Mouse (Mus musculus) cerebellum, adult 2 months (tissue): Measurements from ENCODE around the gene Gsn. TPM values are rescaled to one million over a fixed set of nuclear protein-coding genes. Genes with fewer than 3 reads are reported as not detected.

Experiments
- DNase-seq, 2 experiments: peaks; one replicate each; pipeline ENCODE4 v3.0.0; 2021
- H3K27ac ChIP-seq: fragments of 200-500 bp; 2 replicates; pipeline ENCODE4 v1.5.1; 2012; ENCODE audit warnings: low read length, control low read depth, inconsistent platforms; ENCODE audit not compliant: insufficient read depth
- H3K27me3 ChIP-seq: fragments of 200-500 bp; 2 replicates; pipeline ENCODE4 v1.6.1; 2012; ENCODE audit warnings: inconsistent platforms, mild to moderate bottlenecking, low read length, moderate library complexity; ENCODE audit not compliant: control insufficient read depth, insufficient read depth
- H3K4me1 ChIP-seq: fragments of 200-500 bp; 2 replicates; pipeline ENCODE4 v1.6.1; 2011; ENCODE audit warnings: low read length; ENCODE audit not compliant: control insufficient read depth, insufficient read depth
- H3K4me3 ChIP-seq: fragments of 200-500 bp; replicated peaks from 2 replicates; pipeline ENCODE3; 2011; ENCODE audit warnings: mild to moderate bottlenecking, low read depth, low read length, control low read depth; ENCODE audit not compliant: insufficient read depth
- CTCF ChIP-seq: fragments of 200-500 bp; IDR thresholded peaks from 2 replicates; pipeline ENCODE4 v1.5.1; 2011; ENCODE audit warnings: low read depth, mild to moderate bottlenecking, control low read depth, low read length, moderate library complexity, borderline replicate concordance; ENCODE audit not compliant: insufficient read depth
- POLR2A ChIP-seq: fragments of 200-500 bp; IDR thresholded peaks from 2 replicates; pipeline ENCODE4 v1.6.1; 2011; ENCODE audit warnings: low read length, control low read depth, borderline replicate concordance; ENCODE audit not compliant: insufficient read depth
- WGBS: fragments of 180-500 bp; shearing (Covaris S2); methylation state at CpG from one replicate; pipeline ENCODE4 v1.1.7; 2018; 5-methylcytosine and 5-hydroxymethylcytosine counted together
- polyA plus RNA-seq: library from polyadenylated mRNA; depleted of rRNA; stranded (reverse); fragments of >200 nt; gene quantifications from 2 replicates; pipeline ENCODE4 v1.2.3, GENCODE M21; 2012

The Gsn gene
- polyA plus RNA-seq, 1 experiment, result 119 TPM

- Histone ChIP-seq H3K27ac (no peak overlapping the region), H3K4me1 (no peaks in the 10 kb centered on the region), H3K27me3 (no peaks in the 10 kb centered on the region), H3K4me3 (no peak overlapping the region)
- no peak for DNase-seq
- no peak for TF ChIP-seq POLR2A
- no peak for TF ChIP-seq CTCF
- 99% methylated on average over 2 of the region's 2 CpGs for WGBS
These were observed 43.3 kb downstream of the Gsn start for GRCm38 (mm10) chr2:35299437-35299836.

- no peaks in the 10 kb centered on the region for H3K4me1 ChIP-seq
- 53% methylated on average over 13 of the region's 13 CpGs for WGBS
- TF ChIP-seq CTCF (no peak), POLR2A (no peak)
- no peaks in the 10 kb centered on the region for H3K27me3 ChIP-seq
- no peak overlapping the region for H3K4me3 ChIP-seq
- DNase-seq, result no peak
- no peak overlapping the region for H3K27ac ChIP-seq
These were observed 46.1 kb downstream of the Gsn start for GRCm38 (mm10) chr2:35302049-35302885.

- no peak overlapping the region for H3K27ac ChIP-seq
- TF ChIP-seq POLR2A (no peak), CTCF (no peak)
- WGBS, result 80% methylated on average over 1 of the region's 1 CpGs
These were observed 52.0 kb downstream of the Gsn start for GRCm38 (mm10) chr2:35308166-35308565.

GRCm38 (mm10) chr2:35309906-35310493 is 53.8 kb downstream of the Gsn start:
- TF ChIP-seq POLR2A (no peak), CTCF (no peak)
- no peak overlapping the region for H3K27ac ChIP-seq
- no peaks in the 10 kb centered on the region for H3K4me1 ChIP-seq
- 85% methylated on average over 4 of the region's 4 CpGs for WGBS
- H3K4me3 ChIP-seq, result no peak overlapping the region
- DNase-seq, result no peak
- no peaks in the 10 kb centered on the region for H3K27me3 ChIP-seq

More at GRCm38 (mm10) chr2:35308166-35308565, 52.0 kb downstream of the Gsn start:
- no peaks in the 10 kb centered on the region for H3K4me1 ChIP-seq
- no peaks in the 10 kb centered on the region for H3K27me3 ChIP-seq
- DNase-seq, result no peak
- H3K4me3 ChIP-seq, result no peak overlapping the region

- 43% methylated on average over 3 of the region's 3 CpGs for WGBS
- TF ChIP-seq CTCF, result no peak
- no peak for TF ChIP-seq POLR2A
- no peak for DNase-seq
- Histone ChIP-seq H3K4me1 (no peaks in the 10 kb centered on the region), H3K27me3 (no peaks in the 10 kb centered on the region), H3K4me3 (no peak overlapping the region), H3K27ac (no peak overlapping the region)
These were observed 58.1 kb downstream of the Gsn start for GRCm38 (mm10) chr2:35314300-35314699.

GRCm38 (mm10) chr2:35317604-35318003 is 61.4 kb downstream of the Gsn start:
- Histone ChIP-seq H3K27me3 (no peaks in the 10 kb centered on the region), H3K4me1 (peaks cover 5% of the 10 kb centered on the region; the same call in 1 of the 2 replicates), H3K27ac (no peak overlapping the region), H3K4me3 (no peak overlapping the region)
- WGBS, result 74% methylated on average over 4 of the region's 4 CpGs
- DNase-seq, result no peak
- TF ChIP-seq POLR2A (no peak), CTCF (no peak)

GRCm38 (mm10) chr2:35318405-35318804 is 62.2 kb downstream of the Gsn start:
- H3K27me3 ChIP-seq, result no peaks in the 10 kb centered on the region
- no peak overlapping the region for H3K27ac ChIP-seq
- 87% methylated on average over 12 of the region's 12 CpGs for WGBS
- no peak for DNase-seq
- TF ChIP-seq POLR2A (no peak), CTCF (no peak)
- H3K4me3 ChIP-seq, result no peak overlapping the region
- H3K4me1 ChIP-seq, result peaks cover 11% of the 10 kb centered on the region

- H3K4me3 ChIP-seq, result no peak overlapping the region
- TF ChIP-seq CTCF (no peak), POLR2A (no peak)
- 95% methylated on average over 15 of the region's 15 CpGs for WGBS
- no peaks in the 10 kb centered on the region for H3K27me3 ChIP-seq
- H3K4me1 ChIP-seq, result peaks cover 17% of the 10 kb centered on the region
- DNase-seq, result no peak
- no peak overlapping the region for H3K27ac ChIP-seq
These were observed 64.2 kb downstream of the Gsn start for GRCm38 (mm10) chr2:35320399-35320798.
